Mouse (Mus musculus) A20 (cell line): Measurements from ENCODE around the gene Sipa1l3.

Experiments
- DNase-seq: peaks from one replicate; pipeline ENCODE4 v3.0.0-alpha.2; 2011; ENCODE audit warnings: low read depth, low spot score

Gene Sipa1l3

DNA sequence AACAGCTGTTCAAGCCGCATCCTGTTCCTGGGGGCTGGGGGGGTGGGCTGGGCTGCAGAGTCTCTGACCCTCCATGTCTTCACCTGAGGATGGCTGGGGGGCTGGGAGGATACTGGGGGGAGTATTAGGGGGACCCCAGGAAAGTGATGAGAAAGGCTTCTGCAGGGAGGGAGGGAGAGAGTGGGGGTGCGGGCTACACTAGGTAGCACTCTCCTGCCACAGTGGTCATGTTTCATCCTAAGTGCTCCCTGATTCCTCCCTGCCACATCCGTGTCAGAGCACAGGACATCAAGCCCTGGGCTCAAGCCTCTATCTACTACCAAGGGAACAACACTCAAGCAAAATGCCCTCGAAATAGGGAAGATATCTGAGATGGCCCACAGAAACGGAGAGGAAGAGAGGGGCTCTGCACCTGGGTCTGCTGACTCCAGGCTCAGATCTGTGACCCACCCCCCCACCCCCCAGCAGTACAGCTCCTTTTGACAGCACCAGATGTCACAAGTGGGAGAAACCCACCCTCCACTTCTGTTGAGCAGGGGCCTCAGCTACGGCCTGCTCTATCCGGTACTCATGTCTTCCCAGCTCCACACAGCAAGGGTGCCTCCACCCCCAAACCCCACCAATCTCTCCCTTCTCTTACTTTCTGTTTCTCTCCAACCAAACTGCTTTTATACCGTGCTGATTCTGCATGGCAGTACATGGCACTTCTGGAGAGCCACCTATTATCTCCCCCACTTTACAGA, 106.4 kb downstream of the Sipa1l3 start:
- DNase-seq: no peak

DNA sequence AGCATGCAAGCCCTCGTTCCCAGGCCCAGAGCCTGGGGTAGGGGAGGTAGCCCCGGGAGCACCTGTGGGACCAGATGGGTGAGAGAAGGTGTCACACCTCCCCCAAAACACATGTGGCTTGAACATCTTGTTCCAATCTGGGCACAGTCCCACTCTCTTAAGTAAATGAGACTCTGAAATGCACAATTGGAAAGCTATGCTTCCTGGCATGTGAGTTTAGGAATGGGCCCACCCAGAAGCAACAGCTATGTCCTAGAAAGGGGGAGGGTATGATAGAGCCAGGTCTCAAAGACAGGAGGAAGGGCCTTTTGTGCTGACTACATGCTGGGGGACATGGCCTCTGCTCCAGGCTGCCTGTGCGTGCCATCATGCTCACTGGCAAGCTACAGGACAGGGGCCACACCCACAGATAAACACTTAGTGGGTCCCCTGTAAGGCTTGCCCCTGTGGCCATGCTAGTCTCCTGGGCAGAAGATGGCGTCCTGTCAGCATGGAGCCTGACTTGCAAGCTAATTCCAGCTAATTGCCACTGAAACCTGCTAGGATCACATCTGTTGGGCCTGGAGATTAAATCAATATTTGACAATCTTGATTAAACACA, 107.1 kb downstream of the Sipa1l3 start:
- DNase-seq: no peak

GRCm38 (mm10) chr7:29410402-29410801, 108.0 kb downstream of the Sipa1l3 start:
- no peak for DNase-seq

DNA sequence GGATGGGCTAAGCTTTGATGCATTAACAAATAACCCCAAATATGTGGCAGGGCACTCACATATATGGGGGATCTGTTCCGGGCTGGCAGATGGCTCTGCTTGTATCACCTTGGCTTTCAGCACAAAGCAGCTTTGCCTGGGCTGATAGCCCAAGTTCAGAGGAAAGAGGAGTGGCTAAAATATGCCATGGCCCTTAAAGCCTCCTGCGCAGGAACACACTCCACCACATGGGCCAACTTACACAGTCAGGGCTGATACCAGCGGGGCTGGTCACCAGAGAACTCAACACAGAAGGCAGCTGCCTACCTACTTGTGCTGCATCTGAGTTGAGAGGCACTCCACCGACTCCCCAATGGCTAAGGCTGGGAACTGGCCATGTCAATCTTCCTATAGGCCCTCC, 111.6 kb downstream of the Sipa1l3 start:
- no peak for DNase-seq

DNA sequence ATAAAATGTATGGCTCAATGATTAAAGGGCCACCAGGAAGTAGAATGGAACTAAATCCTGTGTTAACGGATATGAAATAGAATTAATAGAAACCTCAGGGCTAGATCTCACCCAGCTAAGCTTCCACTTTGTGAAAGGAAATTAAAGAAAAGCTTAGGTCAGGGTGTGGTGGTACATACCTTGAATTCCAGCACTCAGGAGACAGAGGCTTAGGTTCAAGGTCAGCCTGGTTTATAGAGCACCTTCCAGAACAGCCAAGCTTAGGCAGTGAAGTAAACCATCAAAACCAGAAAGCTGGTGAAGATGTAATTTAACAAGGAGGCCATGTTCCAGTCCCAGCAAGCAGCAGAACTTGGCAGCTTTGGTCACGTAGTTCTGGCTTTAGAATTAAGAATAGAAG, 114.3 kb downstream of the Sipa1l3 start:
- DNase-seq: no peak

DNA sequence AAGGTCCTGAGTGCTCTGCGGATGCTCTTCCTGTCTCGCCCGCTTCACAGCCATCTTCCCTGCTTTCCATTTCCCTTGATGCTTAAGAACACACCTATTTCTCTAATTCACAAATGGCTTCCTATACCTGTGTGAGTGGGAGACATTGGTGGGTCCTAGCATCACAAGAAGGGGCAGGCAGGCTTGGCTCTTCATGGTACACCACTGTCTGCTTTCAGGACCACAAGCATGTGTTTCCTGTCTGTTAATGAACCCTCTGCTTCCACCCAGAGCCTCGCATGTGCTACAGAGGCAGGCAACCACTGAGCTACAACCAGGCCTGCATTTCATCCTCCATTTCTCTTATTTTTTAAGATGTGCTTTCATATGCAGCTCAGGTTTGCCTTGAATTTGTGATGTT, 116.4 kb downstream of the Sipa1l3 start:
- DNase-seq: no peak

- DNase-seq: no peak
Measured at GRCm38 (mm10) chr7:29400451-29400850, 118.0 kb downstream of the Sipa1l3 start.

DNA sequence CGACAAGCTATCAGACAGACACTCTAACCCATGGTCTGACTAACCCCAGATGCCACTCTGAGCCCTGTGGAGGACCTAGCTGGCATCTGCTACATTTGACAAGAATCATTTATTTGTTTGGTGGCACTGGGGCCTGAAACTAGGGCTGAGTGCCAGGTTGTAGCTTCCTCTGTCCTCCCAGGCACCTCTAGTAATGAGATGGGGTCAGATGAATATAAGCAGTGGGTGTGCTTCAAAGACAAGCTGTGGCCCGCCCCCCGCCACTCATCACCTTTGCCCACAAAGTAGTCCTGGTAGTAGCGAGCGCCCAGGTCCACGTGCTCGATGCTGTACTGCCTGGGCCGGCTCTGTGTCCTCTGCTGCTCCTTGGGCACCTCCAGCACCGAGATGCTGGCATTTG, 119.4 kb downstream of the Sipa1l3 start:
- DNase-seq: no peak

- DNase-seq: no peak
Measured at GRCm38 (mm10) chr7:29397486-29397885, 121.0 kb downstream of the Sipa1l3 start.

- DNase-seq: no peak
Measured at GRCm38 (mm10) chr7:29396943-29397340, 121.5 kb downstream of the Sipa1l3 start.

- DNase-seq: no peak
Measured at GRCm38 (mm10) chr7:29396216-29396942, 122.1 kb downstream of the Sipa1l3 start.

DNA sequence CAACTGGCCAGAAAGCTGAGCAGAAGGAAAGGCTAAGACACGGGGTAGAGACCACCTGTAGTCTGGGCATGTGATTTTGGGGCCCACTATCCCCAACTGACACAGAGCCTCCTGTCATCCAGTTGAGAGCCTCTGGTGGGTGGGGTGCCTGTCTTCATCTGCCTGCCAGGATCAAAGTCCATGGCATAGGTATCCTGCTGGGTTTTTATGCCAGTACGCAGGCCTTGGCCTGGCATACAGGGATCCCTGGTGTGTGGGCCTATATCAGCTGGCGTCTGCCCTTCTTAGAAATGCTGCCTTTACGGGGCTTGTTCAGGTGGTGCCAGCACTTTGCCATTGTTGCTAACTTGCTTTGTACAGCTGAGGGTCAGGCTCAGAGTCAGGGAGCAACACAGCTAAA, 123.3 kb downstream of the Sipa1l3 start:
- DNase-seq: no peak

GRCm38 (mm10) chr7:29393292-29393691, 125.1 kb downstream of the Sipa1l3 start:
- DNase-seq: no peak

- DNase-seq: no peak
Measured at GRCm38 (mm10) chr7:29392805-29393204, 125.6 kb downstream of the Sipa1l3 start.

- DNase-seq: no peak
Measured at GRCm38 (mm10) chr7:29391761-29392512, 126.5 kb downstream of the Sipa1l3 start.

DNA sequence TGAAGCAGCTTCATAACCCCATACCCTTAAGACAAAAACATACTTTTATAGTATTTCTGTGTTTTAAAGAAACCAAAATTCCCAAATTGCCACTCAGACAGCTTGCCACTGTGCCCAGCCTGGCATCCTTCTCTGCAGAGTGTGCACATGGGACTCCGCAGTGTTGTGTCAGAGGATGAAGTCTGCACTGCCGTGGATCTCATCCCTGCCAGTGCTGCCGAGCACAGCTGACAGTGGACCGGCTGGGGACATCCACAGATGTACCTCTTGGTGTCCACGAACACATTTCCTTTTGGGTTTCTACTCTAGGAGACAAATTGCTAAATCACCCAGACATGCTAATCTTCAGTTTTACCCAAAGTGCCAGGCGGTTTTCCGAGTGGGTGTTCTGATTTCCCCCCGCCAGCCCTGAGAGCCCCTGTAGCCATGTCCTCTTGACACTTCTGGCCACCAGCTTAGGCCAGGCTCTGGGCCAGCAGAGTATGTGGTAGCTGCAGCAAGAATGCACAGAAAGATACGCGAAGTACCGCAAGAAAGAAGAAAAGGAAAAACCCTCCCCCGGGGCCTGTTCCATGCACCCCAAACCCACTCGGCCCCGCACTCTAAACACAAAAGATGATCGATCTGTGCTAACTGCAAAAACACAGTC, 127.2 kb downstream of the Sipa1l3 start:
- no peak for DNase-seq

GRCm38 (mm10) chr7:29390234-29390633, 128.2 kb downstream of the Sipa1l3 start:
- no peak for DNase-seq

- no peak for DNase-seq
Measured at GRCm38 (mm10) chr7:29387524-29388068, 130.8 kb downstream of the Sipa1l3 start.

GRCm38 (mm10) chr7:29386349-29386748, 132.1 kb downstream of the Sipa1l3 start:
- DNase-seq: no peak

DNA sequence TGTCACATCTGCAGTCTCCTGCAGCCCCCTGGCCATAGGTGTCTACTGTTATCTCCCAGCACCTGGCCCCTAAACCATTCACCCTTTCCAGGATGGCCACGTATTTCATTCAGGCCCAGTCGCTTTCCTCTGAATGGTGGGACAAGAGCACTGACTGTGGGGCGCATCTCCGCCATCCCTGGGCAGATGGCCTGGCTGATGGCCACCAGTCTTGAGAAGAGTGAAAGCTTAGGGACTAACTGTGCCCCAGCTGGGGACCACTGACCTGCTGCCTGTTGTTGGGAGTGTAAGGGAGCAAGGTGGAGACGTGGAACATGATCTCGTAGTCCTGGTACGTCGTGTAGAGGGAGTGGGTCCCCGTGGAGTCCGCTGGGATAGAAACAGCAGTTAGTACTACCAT, 132.7 kb downstream of the Sipa1l3 start:
- no peak for DNase-seq

DNA sequence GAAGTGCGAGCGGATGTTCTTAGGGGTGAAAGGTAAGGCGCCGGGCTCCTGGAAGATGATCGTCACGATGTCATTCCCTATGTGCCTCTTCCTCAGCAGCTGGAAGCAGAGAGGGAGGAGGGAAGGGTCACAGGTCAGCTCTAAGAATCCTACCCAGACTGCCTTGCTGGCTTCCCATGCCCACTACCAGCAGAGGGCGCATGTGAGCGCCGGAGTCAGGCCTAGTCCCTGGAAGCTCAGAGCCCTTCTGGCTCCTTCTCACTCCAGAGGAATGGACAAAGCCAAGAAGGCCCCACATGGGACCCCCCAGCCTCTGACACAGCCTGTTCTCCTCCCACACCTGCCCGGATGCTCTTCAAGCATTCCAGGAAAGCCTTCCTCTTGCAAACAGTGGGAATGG, 135.2 kb downstream of the Sipa1l3 start:
- peak; percentile 64 for DNase-seq
